Mouse (Mus musculus) spleen, postnatal 14 days (tissue): ENCODE measurements around the gene Mymx.
A peak's percentile ranks its signal among the peaks of the same experiment; 100 is the strongest.

Experiments used
- DNase-seq, 2 experiments: peaks; one replicate each; pipeline ENCODE4 v3.0.0; 2021 to 2022; ENCODE audit warnings: low spot score in 2 of 2

Gene Mymx

GRCm38 (mm10) chr17:45610144-45610866 lies 8.4 kb upstream of the Mymx start:
- no peak for DNase-seq

GRCm38 (mm10) chr17:45608396-45608795 lies 6.5 kb upstream of the Mymx start:
- no peak for DNase-seq

- no peak for DNase-seq
Observed at GRCm38 (mm10) chr17:45606992-45607879, 5.3 kb upstream of the Mymx start.

- no peak for DNase-seq
Observed at GRCm38 (mm10) chr17:45602984-45603383, 1.1 kb upstream of the Mymx start.

- no peak for DNase-seq
Observed at GRCm38 (mm10) chr17:45601325-45601724, 577 bp downstream of the Mymx start.

GRCm38 (mm10) chr17:45600267-45600666 lies 1.6 kb downstream of the Mymx start:
- DNase-seq = no peak

GRCm38 (mm10) chr17:45599446-45600242 lies 2.3 kb downstream of the Mymx start, which contains the start of gene Slc29a1:
Gene Slc29a1 (minus strand): TSS chr17:45599606.
- no peak for DNase-seq

- DNase-seq = no peak
Observed at GRCm38 (mm10) chr17:45598891-45599290, 3.0 kb downstream of the Mymx start.

- no peak for DNase-seq
Observed at GRCm38 (mm10) chr17:45598376-45598775, 3.5 kb downstream of the Mymx start.

- DNase-seq = no peak
Observed at GRCm38 (mm10) chr17:45597787-45598186, 4.1 kb downstream of the Mymx start.

GRCm38 (mm10) chr17:45596631-45597396 lies 5.1 kb downstream of the Mymx start:
- peak; percentile 44 to 71 for DNase-seq

GRCm38 (mm10) chr17:45595736-45596390 lies 6.0 kb downstream of the Mymx start:
- DNase-seq = no peak

GRCm38 (mm10) chr17:45594881-45595735 lies 6.8 kb downstream of the Mymx start:
- DNase-seq = peak; percentile 67 to 77

- no peak for DNase-seq
Observed at GRCm38 (mm10) chr17:45594195-45594594, 7.7 kb downstream of the Mymx start.

GRCm38 (mm10) chr17:45593479-45593878 lies 8.4 kb downstream of the Mymx start:
- DNase-seq = peak; percentile 43 to 48

- DNase-seq = no peak
Observed at GRCm38 (mm10) chr17:45592606-45593431, 9.1 kb downstream of the Mymx start.

- DNase-seq = no peak
Observed at GRCm38 (mm10) chr17:45591701-45592605, 9.9 kb downstream of the Mymx start.

GRCm38 (mm10) chr17:45590410-45590809 lies 11.5 kb downstream of the Mymx start:
- DNase-seq = no peak
